ENCODE assay signal across 25 mouse cellular contexts in the genomic region with DNA sequence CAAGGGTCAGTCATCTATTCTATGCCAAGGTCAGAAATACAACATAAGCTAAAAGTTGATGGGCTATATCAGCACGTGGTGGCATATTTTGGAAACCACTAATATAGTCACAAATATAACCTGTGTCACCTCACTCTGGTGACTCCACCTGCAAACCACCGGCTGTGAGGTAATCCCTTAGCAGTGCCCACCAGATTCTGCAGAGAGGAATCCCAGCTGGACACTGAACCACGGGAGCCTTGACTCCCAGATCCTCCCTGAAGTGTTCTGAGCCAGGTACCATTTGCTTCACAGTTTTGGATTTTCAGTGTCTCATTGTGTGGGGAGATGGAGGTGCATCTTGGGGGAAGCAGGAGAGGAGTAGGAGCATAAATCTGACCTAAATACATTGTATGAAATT. TPM values are rescaled to one million over a fixed set of nuclear protein-coding genes. Genes with fewer than 3 reads are reported as not detected.
"Had no signal": no experiment of that assay in that cellular context is flagged by ENCODE, and none has a peak within 500 bp of the region (broad histone marks: within the 10 kb centered on the region; RNA-seq: fewer than 3 reads in every experiment).

No protein-coding gene starts in this region.

- DNase-seq: retina, postnatal 1 day; right cerebral cortex, adult 18-20 months; right cerebral cortex, postnatal 14 days; right cerebral cortex, postnatal 25 days; right cerebral cortex, postnatal 4 days; spleen, adult 18-20 months; thymus, adult 18-20 months; thymus, adult 2 months; thymus, postnatal 14 days; thymus, postnatal 25 days; thymus, postnatal 36 days; thymus, postnatal 4 days had no signal

- H3K4me1 ChIP-seq: neural tube, embryonic 13.5 days; neural tube, embryonic 15.5 days; stomach, embryonic 15.5 days had no signal

- H3K36me3 ChIP-seq: neural tube, embryonic 13.5 days; neural tube, embryonic 15.5 days; stomach, embryonic 15.5 days had no signal

- H3K9ac ChIP-seq: neural tube, embryonic 13.5 days; neural tube, embryonic 15.5 days; stomach, embryonic 15.5 days had no signal

- H3K9me3 ChIP-seq: neural tube, embryonic 13.5 days; neural tube, embryonic 15.5 days; stomach, embryonic 15.5 days had no signal

- H3K4me3 ChIP-seq: neural tube, embryonic 13.5 days; neural tube, embryonic 15.5 days; stomach, embryonic 15.5 days had no signal

- H3K27ac ChIP-seq: neural tube, embryonic 13.5 days; neural tube, embryonic 15.5 days; stomach, embryonic 15.5 days; stomach, postnatal 0 days had no signal

- H3K27me3 ChIP-seq: neural tube, embryonic 13.5 days; neural tube, embryonic 15.5 days; stomach, embryonic 15.5 days had no signal

RNA-seq across cellular contexts. Expression of a gene that starts 13.1 kb away (rescaled TPM):
- total RNA-seq: neutrophil, adult 5-6 weeks had no signal
- polyA plus RNA-seq: neural tube, embryonic 13.5 days; neural tube, embryonic 14.5 days; neural tube, embryonic 15.5 days; small intestine, adult 2 months; spleen, adult 2 months; stomach, embryonic 14.5 days; stomach, embryonic 15.5 days; stomach, embryonic 16.5 days; stomach, postnatal 0 days; testis, adult 2 months; thymus, adult 2 months; thymus, postnatal 0 days; urinary bladder, adult 2 months had no signal
